Mouse (Mus musculus): ENCODE measurements around the gene Sel1l.

Sel1l gene

DNA sequence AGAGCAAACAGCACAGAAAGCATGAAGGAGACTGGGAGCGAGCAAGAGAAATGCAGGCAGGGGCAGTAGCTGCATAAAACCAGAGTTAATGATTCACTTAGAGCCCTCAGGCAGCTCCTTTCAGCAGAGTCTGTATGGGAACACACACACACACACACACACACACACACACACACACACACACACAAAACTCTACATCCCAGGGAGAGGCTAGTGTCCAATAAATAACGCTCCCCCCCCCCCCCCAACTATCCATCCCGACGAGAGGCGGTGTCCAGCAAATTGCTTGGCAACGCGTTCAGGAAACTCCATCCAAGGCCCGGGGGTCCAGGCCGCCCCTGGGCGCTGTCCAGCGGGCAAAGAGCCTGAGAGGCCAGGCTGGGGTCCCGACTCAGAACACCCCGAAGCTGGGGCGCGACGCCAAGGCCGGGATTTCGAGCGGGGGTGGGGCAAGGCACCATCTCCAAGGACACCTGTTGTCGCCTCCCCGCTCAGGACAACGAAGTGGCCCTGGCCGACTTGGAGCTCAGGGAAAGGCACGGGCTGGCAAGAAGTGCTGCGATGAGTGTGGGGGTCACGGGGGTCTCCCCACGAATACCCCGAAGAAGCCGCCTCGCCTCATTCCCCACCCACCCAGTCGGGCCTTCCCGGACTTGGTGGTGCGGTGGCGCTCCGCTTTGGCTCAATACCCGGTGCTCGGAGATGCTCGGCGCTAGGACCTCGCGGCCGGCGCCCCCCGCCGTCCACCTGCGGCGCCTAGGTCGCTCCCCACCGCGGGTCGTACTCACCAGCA lies 70.5 kb downstream of the Sel1l start:
- DNase-seq (ENCODE audit: low read depth), result peak; percentile 27

DNA sequence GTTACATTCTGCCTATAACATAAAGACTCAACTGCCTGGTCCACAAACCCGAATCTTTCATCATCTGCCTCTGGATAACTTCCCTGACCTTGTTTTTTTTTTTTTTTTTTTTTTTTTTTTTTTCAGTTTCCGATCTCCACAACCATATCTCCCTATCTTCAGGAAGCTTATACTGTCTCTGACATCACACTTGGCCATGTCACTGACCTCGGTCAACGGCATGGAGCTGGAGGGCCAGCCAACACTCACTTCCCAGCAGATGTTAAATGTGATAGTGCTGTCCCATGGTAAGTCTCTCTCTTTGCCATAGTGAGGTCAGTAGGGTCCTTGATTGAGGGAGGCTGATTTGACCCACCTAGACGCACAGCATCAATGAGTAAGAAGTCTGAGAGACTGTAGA lies 72.6 kb downstream of the Sel1l start:
- DNase-seq (ENCODE audit: low read depth), result no peak

DNA sequence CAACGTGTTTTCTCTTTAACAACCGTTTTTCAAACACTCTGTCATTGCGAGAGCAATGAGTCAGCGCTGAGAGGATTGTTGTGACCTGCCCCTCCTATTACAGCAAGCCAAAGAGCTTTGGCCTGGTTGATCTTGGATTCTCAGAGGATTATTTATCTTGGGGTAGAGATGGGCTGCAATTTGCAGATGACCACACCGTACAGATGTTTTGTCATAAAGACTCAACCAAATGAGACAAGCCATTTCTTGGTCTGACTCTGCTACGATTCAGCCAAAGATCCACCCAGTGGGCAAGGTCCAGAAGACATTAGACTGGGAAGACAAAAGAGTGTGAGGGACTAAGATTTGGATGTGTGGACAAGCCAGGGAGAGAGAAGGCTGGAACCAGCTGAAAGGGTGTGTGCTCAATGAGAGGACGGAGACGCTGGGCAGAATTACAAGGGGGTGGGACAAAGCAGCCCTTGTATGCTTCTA lies 74.1 kb downstream of the Sel1l start:
- no peak for DNase-seq (ENCODE audit: low read depth)

DNA sequence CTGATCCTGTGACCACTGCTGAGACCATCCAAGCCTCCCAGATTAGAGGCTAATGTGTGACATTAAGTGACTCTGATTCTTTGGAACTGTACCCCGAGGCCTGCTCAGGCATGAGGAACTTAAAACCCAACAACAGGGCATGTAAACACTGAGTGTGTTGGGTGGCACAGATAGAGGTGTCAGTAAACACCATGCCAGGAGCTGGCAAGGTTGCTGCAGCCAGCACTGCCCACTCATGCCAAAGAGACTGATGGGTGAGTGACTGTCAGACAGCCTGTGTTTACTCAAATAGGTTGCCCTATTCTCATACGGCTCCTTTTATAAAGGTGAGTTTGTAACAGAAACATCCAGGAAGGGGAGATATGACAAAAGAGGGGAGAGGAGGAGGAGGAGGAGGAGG lies 80.1 kb downstream of the Sel1l start:
- DNase-seq (ENCODE audit: low read depth), result no peak

DNA sequence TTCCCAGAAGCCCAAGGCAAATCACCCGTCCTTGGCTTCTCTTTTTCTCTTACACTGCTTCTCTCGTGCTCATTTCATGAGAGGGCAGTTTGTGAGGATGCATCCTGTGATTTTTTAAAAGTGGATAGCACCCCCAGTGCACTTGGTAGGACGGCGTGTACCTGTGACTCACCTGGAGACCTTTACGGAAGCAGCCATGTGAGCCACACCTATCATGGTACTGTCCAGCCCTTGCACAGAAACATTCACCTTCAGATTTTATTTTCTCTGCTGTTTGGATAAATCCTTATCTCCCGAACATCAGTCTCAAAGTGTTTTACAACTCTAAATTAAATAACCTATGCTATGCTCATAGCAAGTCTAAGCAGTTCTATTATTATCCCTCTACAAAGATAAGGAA lies 80.8 kb downstream of the Sel1l start:
- DNase-seq (ENCODE audit: low read depth), result no peak

DNA sequence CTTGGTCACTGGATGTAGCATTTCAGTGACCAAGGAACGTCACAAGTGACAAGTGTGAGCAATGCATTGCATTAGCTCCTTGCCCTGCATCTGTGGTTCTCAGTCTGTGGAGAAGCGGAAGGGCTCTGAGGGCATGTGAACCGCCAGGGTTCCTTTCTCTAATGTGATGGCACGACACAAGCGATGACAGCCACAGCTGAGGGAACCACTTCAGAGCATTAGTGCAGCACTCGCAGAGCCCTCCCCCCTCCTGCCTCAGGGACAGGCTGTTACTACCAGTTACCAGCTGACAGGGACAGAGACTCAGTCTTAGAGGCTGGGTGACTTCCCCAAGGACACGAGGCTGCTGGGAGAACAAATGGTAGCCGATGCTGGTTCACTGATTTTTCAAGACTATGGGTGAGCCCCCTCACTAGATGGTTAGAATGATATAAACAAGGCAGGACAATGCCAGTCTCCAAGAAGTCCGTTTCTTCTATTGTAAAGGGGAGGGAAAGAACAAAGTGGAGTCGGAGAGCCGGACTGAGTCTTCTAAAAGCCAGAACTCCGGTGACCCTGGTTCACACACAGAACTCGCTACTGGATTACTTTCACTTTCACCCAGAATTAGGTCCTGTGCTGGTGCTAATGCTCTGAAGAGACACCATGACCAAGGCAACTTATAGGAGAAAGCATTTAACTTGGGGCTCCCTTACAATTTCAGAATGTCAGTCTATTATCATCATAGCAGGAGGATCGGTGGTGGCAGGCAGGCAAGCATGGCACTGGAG lies 82.4 kb downstream of the Sel1l start:
- DNase-seq (ENCODE audit: low read depth), result peak; percentile 79

DNA sequence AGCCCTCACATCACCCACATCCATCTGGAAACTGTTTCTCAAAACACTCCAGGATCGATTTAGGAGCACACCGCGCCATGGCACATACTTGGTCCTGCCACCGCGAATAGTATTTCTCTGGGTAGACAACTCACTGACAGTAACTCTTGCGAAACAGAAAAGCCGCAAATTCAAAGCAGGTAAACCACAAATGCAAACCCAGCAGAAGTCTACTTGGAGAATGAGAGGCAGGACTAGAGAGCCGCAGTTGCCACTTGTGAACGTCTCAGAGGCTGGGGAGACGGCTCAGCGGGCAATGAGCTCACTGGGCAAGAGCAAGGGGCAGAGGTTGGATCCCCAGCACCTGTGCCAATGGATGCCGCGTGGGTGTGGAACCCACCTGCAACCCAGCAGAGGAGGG lies 83.5 kb downstream of the Sel1l start:
- peak; percentile 75 for DNase-seq (ENCODE audit: low read depth)

DNA sequence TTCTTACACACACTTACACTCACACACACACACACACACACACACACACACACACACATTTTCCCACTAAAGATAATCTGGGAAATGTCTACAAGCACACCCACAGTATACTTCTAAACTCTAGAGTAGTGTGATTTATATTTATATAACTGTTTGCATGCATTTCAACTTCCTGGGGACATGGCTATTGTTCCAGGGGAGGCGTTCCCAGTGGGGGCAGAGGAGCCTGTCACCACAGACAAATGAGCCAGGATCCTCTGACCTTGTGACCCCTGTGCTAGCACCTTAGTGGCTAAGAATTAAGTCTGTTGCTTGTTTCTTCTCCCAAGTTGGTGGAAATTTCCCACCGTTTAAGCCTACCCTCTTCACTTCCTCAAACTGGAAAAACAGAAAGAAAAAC lies 83.9 kb downstream of the Sel1l start:
- DNase-seq (ENCODE audit: low read depth), result no peak

DNA sequence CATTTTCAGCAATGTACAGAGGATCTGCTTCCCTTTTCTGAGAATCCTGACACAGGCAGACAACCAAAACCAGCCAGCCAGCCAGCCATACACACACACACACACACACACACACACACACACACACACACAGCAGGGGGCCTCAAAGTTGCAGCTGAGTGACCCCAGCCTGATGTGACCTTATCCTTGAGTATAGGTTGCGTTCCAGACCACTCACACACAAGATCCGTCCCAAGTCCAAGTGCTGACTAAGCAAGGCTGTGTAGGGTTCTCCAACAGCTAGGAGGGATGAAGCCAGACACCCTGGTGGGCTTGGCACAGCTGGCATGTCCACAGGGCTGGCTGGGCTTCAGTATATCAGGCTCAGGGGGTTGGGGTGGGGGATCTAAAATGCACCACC lies 84.5 kb downstream of the Sel1l start:
- no peak for DNase-seq (ENCODE audit: low read depth)

DNA sequence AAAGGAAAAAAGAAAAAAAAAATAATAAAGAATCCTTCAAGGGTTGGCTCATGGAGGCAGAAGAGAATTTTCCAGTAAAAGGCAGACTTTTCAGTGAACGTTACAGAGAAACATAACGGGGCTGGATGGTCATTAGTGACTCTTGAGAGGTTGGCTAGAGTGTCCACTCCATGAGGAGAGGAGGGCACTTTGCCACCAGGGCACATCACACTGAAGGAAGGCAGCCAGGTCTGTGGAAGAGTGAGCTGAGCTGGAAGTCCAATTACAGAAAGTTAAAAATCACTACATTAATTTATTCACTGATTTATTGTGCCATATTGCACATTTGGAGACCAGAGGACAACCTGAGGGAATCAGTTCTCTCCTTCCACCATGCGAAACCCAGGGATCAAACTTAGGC lies 89.1 kb downstream of the Sel1l start:
- DNase-seq (ENCODE audit: low read depth), result no peak

DNA sequence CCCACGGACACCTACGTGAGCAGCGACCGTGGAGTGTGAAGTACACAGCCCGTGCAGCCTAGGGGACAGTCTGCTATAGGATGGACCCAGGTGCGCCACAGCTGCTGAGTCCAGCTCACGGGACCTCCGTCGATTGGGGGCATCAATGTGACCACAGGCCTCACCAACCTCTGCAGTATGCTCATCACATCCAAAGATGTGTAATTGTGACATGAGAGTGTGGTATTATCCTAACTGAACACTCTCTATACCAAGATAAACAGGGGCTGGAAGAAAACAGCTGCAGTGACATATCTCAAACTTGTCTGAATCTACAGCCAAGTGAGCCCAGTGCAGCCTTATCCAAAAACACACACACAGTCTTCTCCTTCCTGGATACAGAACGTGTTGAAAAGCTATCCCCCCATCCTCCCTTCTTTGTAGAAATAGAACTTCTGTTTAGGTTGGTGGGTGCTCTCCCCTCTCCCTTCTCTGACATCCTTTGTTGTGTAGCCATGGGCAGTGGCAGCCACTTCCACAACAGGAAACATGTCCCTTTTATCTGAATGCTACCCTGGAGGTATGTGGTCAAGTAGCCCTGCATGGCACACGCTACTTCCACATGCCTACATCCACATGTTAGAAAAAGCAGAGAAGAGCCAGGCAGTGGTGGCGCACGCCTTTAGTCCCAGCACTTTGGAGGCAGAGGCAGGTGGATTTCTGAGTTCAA lies 90.9 kb downstream of the Sel1l start:
- DNase-seq (ENCODE audit: low read depth), result no peak

DNA sequence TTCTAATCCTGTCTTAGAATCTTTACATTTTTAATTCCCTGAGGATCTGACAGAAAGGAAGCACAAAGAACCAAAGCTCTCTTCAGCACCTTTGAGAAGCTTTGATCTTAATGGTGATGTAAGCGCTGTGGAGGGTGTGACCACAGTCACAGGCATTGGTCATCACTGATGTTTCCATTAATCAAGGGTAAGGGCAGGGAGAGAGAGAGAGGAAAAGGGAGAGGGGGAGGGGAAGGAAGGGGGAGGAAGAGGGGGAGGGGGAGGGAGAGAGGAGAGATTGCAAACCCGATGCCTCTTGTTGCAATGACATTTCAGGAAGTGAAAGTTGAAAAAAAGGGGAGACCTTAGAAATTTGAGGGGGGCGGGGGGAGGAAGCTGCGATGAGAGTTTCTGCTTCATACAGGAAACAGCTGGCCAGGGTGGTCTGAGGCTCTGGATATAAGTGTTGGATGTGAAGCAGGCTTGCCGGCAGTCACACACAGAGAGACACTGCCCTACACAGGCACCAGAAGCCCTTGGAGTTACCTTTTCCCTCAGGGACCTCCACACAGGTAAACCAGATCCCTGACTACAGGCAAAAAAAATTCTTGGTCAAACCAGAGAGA lies 92.3 kb downstream of the Sel1l start:
- DNase-seq (ENCODE audit: low read depth), result peak; percentile 36

Measured in naive thymus-derived CD4-positive, alpha-beta T cell, adult 2 months (primary cell).